ENCODE assay signal across 8 mouse cellular contexts in genomic region chr6:148946409-148946742, GRCm38 (mm10). TPM values are rescaled to one million over a fixed set of nuclear protein-coding genes. Genes with fewer than 3 reads are reported as not detected.
A peak's percentile ranks its signal among the peaks of the same experiment; 100 is the strongest.
DNase-seq lines count a peak whose midpoint lies in the region; ATAC-seq and TF ChIP-seq lines count a peak whose summit lies in the region.

TSS of gene Sinhcaf (minus strand) at chr6:148946467.

- no peak for TF ChIP-seq POLR2A in bone marrow macrophage, adult 2 months (IDR thresholded peaks at IDR 0.05; ENCODE audit: borderline replicate concordance, low read depth, low read length)
- peak; percentile 5; the same call in 1 of the 2 replicates for TF ChIP-seq POLR2A in embryonic fibroblast, embryonic 13.5 days (IDR thresholded peaks at IDR 0.05; ENCODE audit: low read depth, low read length)

- under 1% methylated on average over 46 of the region's 47 CpGs for WGBS in kidney, embryonic 14.5 days
- 0% methylated on average over 47 of the region's 47 CpGs for WGBS in limb, embryonic 15.5 days

- H3K4me2 ChIP-seq in kidney, embryonic 14.5 days (replicated peaks; ENCODE audit: low read depth, low read length): peak within 1 kb of the TSS; percentile 69
- peak within 1 kb of the TSS; percentile 89 for H3K4me2 ChIP-seq in limb, embryonic 15.5 days

- H3K27ac ChIP-seq in bone marrow macrophage, adult 2 months (ENCODE audit: insufficient read depth, low read depth, low read length): peak within 1 kb of the TSS; percentile 56
- H3K27ac ChIP-seq in embryonic fibroblast, embryonic 13.5 days (ENCODE audit: insufficient read depth, low read length): peak within 1 kb of the TSS; percentile 36
- peak within 1 kb of the TSS; percentile 88 for H3K27ac ChIP-seq in kidney, embryonic 14.5 days (ENCODE audit: low read depth, low read length)
- H3K27ac ChIP-seq in limb, embryonic 15.5 days: peak within 1 kb of the TSS; percentile 83

- H3K9ac ChIP-seq in kidney, embryonic 14.5 days (ENCODE audit: low read depth, low read length): peak within 1 kb of the TSS; percentile 97
- peak within 1 kb of the TSS; percentile 71 for H3K9ac ChIP-seq in limb, embryonic 15.5 days

- no peak for TF ChIP-seq CTCF in bone marrow macrophage, adult 2 months (IDR thresholded peaks at IDR 0.05; ENCODE audit: low read depth, low read length)
- no peak for TF ChIP-seq CTCF in embryonic fibroblast, embryonic 13.5 days (IDR thresholded peaks at IDR 0.05; ENCODE audit: borderline replicate concordance, insufficient read depth, low read length)

- ATAC-seq in kidney, embryonic 14.5 days (ENCODE audit: low FRiP score, low TSS enrichment): peak; percentile 90
- peak; percentile 83 for ATAC-seq in limb, embryonic 15.5 days (ENCODE audit: insufficient number of reproducible peaks, low FRiP score, low TSS enrichment, low read depth)

- H3K9me3 ChIP-seq in kidney, embryonic 14.5 days (ENCODE audit: control insufficient read depth, low read length): no peaks in the 10 kb centered on the region
- no peaks in the 10 kb centered on the region for H3K9me3 ChIP-seq in limb, embryonic 15.5 days

- peaks cover 14% of the 10 kb centered on the region for H3K4me1 ChIP-seq in bone marrow macrophage, adult 2 months (ENCODE audit: control insufficient read depth, insufficient read depth, low read length)
- no peaks in the 10 kb centered on the region; the same call in none of the 2 replicates for H3K4me1 ChIP-seq in embryonic fibroblast, embryonic 13.5 days (ENCODE audit: control insufficient read depth, insufficient read depth, low read length)
- H3K4me1 ChIP-seq in kidney, embryonic 14.5 days (ENCODE audit: control insufficient read depth, insufficient read depth, low read length): peaks cover 11% of the 10 kb centered on the region; the same call in 1 of the 2 replicates
- H3K4me1 ChIP-seq in limb, embryonic 15.5 days: peaks cover 9% of the 10 kb centered on the region; the same call in 1 of the 2 replicates

- peak within 1 kb of the TSS; percentile 98 for H3K4me3 ChIP-seq in bone marrow macrophage, adult 2 months (ENCODE audit: insufficient read depth, low read length)
- peak within 1 kb of the TSS; percentile 76 for H3K4me3 ChIP-seq in embryonic fibroblast, embryonic 13.5 days (ENCODE audit: insufficient read depth, low read length)
- H3K4me3 ChIP-seq in kidney, embryonic 14.5 days (ENCODE audit: low read length): peak within 1 kb of the TSS; percentile 72
- H3K4me3 ChIP-seq in limb, embryonic 15.5 days: peak within 1 kb of the TSS; percentile 79

- H3K36me3 ChIP-seq in kidney, embryonic 14.5 days (ENCODE audit: control insufficient read depth, insufficient read depth, low read length): peaks cover 5% of the 10 kb centered on the region; the same call in 1 of the 2 replicates
- H3K36me3 ChIP-seq in limb, embryonic 15.5 days: no peaks in the 10 kb centered on the region

- no peaks in the 10 kb centered on the region for H3K27me3 ChIP-seq in kidney, embryonic 14.5 days (ENCODE audit: control insufficient read depth, insufficient read depth, low read length)
- no peaks in the 10 kb centered on the region for H3K27me3 ChIP-seq in limb, embryonic 15.5 days

- peak; percentile 100 for DNase-seq in A20 (ENCODE audit: low read depth, low spot score)
- peak; percentile 97 for DNase-seq in heart, adult 9 months (ENCODE audit: low spot score in 2 of 2)
- DNase-seq in monocyte, adult 2 months (ENCODE audit: low read depth in 1 of 2, low spot score in 2 of 2): peak; percentile 85 to 91
- DNase-seq in spleen, postnatal 36 days (ENCODE audit: low spot score in 2 of 2): peak; percentile 99 to 100

RNA-seq across cellular contexts. Expression of gene Sinhcaf, which starts in this region (rescaled TPM):
- polyA plus RNA-seq in bone marrow macrophage, adult 2 months (2012; ENCODE audit: insufficient read depth, insufficient read length, missing spikeins): 10.2 and 10.9 TPM in 2 replicates
- 22.9 and 26.5 TPM in 2 replicates for polyA plus RNA-seq in embryonic fibroblast, embryonic 13.5 days (2011; ENCODE audit: insufficient read length, low read depth, missing spikeins)
- polyA plus RNA-seq in kidney, embryonic 14.5 days (2014; fragmentation: Nextera tagmentation; extraction: Ambion mirVana): 146 and 181 TPM in 2 replicates
- polyA plus RNA-seq in limb, embryonic 15.5 days (2015; fragmentation: Nextera tagmentation; extraction: Ambion mirVana): 58.6 and 63.9 TPM in 2 replicates

Comparison
In these comparisons a context has a peak if more than half of its experiments do, and no peak if none do; other contexts are left out.
1. Peak in every context shown above with its lines: DNase-seq, ATAC-seq, H3K4me3 ChIP-seq and H3K27ac ChIP-seq.
2. H3K27ac ChIP-seq: peak in every context shown above with its lines; median percentile 88 in kidney, embryonic 14.5 days; 83 in limb, embryonic 15.5 days; 56 in bone marrow macrophage, adult 2 months; 36 in embryonic fibroblast, embryonic 13.5 days.